ENCODE assay signal across 13 mouse cellular contexts in the genomic region with DNA sequence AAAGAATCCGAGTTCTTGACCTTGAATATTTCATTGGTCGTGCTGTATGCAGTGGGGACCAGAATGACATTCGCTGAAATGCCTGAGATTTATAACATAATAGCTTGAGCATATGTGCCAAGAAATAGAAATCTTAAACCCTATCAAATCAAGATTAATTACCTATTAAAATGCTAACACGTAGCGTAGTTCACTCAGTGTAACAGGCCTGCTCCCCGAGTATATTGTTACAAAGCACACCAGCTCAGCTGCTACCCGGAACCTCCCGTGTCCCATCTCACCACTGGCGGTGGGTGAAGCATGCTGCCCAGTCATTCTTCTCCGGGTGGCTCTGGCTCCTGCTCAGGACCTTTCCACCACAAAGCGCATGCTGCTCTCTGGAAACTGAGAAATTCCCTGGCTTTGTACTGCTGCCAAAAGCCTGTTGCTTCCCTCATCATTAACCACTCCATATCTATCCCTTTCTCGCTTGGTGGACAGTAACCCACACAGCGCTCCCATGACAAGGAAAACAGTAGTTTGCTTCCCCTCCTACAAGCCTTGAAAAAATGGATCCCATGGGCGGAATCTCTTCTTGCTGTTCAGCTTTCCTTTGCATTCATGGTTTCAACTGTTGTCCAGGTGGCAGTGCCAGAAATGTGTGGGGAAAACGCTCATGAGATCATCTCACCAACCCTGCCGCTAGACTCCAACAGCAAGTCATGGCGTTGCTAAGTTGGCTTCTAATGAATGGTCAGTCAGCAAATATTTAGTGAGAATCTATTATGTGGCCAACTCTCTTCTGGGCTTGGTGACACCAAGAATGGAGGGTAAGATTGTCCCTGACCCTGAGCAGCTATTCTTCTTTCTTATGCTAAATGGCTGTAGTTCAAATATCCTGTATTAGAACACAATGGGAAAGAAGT.
A peak's percentile ranks its signal among the peaks of the same experiment; 100 is the strongest.
DNase-seq lines count a peak whose midpoint lies in the region; ATAC-seq and TF ChIP-seq lines count a peak whose summit lies in the region.
"Had no signal": no experiment of that assay in that cellular context is flagged by ENCODE, and none has a peak within 500 bp of the region (broad histone marks: within the 10 kb centered on the region; RNA-seq: fewer than 3 reads in every experiment).

No protein-coding gene starts in this region.

- H3K9me3 ChIP-seq in kidney, embryonic 14.5 days (ENCODE audit: control insufficient read depth, low read length) = no peaks in the 10 kb centered on the region
- H3K9me3 ChIP-seq in midbrain, embryonic 11.5 days (ENCODE audit: control insufficient read depth, low read length) = no peaks in the 10 kb centered on the region
- H3K9me3 ChIP-seq in midbrain, embryonic 16.5 days (replicated peaks; ENCODE audit: control insufficient read depth, low read length, poor library complexity, severe bottlenecking) = no peaks in the 10 kb centered on the region
- H3K9me3 ChIP-seq in hindbrain, embryonic 12.5 days (replicated peaks) = no peaks in the 10 kb centered on the region
- no peaks in the 10 kb centered on the region for H3K9me3 ChIP-seq in neural tube, embryonic 12.5 days
- H3K9me3 ChIP-seq: liver, embryonic 13.5 days had no signal

- no peaks in the 10 kb centered on the region for H3K36me3 ChIP-seq in kidney, embryonic 14.5 days (ENCODE audit: control insufficient read depth, insufficient read depth, low read length)
- H3K36me3 ChIP-seq in kidney, adult 2 months (ENCODE audit: control insufficient read depth, insufficient read depth, low read length) = no peaks in the 10 kb centered on the region
- no peaks in the 10 kb centered on the region for H3K36me3 ChIP-seq in midbrain, embryonic 11.5 days (ENCODE audit: control insufficient read depth, insufficient read depth, low read length)
- no peaks in the 10 kb centered on the region for H3K36me3 ChIP-seq in midbrain, embryonic 16.5 days (ENCODE audit: control insufficient read depth, insufficient read depth, low read length)
- no peaks in the 10 kb centered on the region for H3K36me3 ChIP-seq in hindbrain, embryonic 12.5 days
- no peaks in the 10 kb centered on the region for H3K36me3 ChIP-seq in neural tube, embryonic 12.5 days
- no peaks in the 10 kb centered on the region for H3K36me3 ChIP-seq in thymus, adult 2 months (ENCODE audit: control insufficient read depth, insufficient read depth, low read length)
- H3K36me3 ChIP-seq: liver, embryonic 13.5 days had no signal

- no peak for DNase-seq in kidney, adult 2 months
- no peak for DNase-seq in midbrain, embryonic 11.5 days (ENCODE audit: low spot score, missing footprints)
- DNase-seq in thymus, adult 2 months = no peak
- DNase-seq: cerebellum, postnatal 36 days; heart, postnatal 10 days; kidney, adult 8-10 months; liver, embryonic 13.5 days had no signal

- no peaks in the 10 kb centered on the region for H3K27me3 ChIP-seq in kidney, embryonic 14.5 days (ENCODE audit: control insufficient read depth, insufficient read depth, low read length)
- H3K27me3 ChIP-seq in kidney, adult 2 months (replicated peaks; ENCODE audit: control insufficient read depth, insufficient read depth, low read length) = no peaks in the 10 kb centered on the region
- no peaks in the 10 kb centered on the region for H3K27me3 ChIP-seq in midbrain, embryonic 11.5 days (ENCODE audit: control insufficient read depth, insufficient read depth, low read length)
- H3K27me3 ChIP-seq in midbrain, embryonic 16.5 days (ENCODE audit: control insufficient read depth, insufficient read depth, low read depth, low read length) = no peaks in the 10 kb centered on the region
- H3K27me3 ChIP-seq in hindbrain, embryonic 12.5 days = no peaks in the 10 kb centered on the region
- no peaks in the 10 kb centered on the region; the same call in 1 of the 2 replicates for H3K27me3 ChIP-seq in neural tube, embryonic 12.5 days (replicated peaks)
- no peaks in the 10 kb centered on the region for H3K27me3 ChIP-seq in thymus, adult 2 months (ENCODE audit: control insufficient read depth, insufficient read depth, low read length)
- H3K27me3 ChIP-seq: CH12.LX; liver, embryonic 13.5 days had no signal

- TF ChIP-seq POLR2A in kidney, adult 2 months (IDR thresholded peaks at IDR 0.05; ENCODE audit: low read depth, low read length) = no peak
- TF ChIP-seq POLR2A in thymus, adult 2 months (IDR thresholded peaks at IDR 0.05; ENCODE audit: control insufficient read depth, extremely low read depth, insufficient read depth, low read length, poor library complexity) = no peak

- peak; percentile 84 for ATAC-seq in kidney, embryonic 14.5 days (ENCODE audit: low FRiP score, low TSS enrichment)
- ATAC-seq in midbrain, embryonic 11.5 days (ENCODE audit: low FRiP score) = no peak
- ATAC-seq in midbrain, embryonic 16.5 days = no peak
- ATAC-seq in hindbrain, embryonic 12.5 days (ENCODE audit: low FRiP score) = no peak
- ATAC-seq in neural tube, embryonic 12.5 days (ENCODE audit: low FRiP score, low read depth) = peak; percentile 63; the same call in 1 of the 2 replicates

- no peaks in the 10 kb centered on the region; the same call in 1 of the 2 replicates for H3K4me1 ChIP-seq in kidney, embryonic 14.5 days (ENCODE audit: control insufficient read depth, insufficient read depth, low read length)
- H3K4me1 ChIP-seq in kidney, adult 2 months (ENCODE audit: control insufficient read depth, insufficient read depth, low read length) = no peaks in the 10 kb centered on the region
- H3K4me1 ChIP-seq in midbrain, embryonic 11.5 days (ENCODE audit: control insufficient read depth, insufficient read depth, low read length) = peaks cover 3% of the 10 kb centered on the region; the same call in 1 of the 2 replicates
- H3K4me1 ChIP-seq in midbrain, embryonic 16.5 days (ENCODE audit: control insufficient read depth, insufficient read depth, low read length) = no peaks in the 10 kb centered on the region
- H3K4me1 ChIP-seq in hindbrain, embryonic 12.5 days = peaks cover 14% of the 10 kb centered on the region; the same call in 1 of the 2 replicates
- H3K4me1 ChIP-seq in neural tube, embryonic 12.5 days = peaks cover 23% of the 10 kb centered on the region
- H3K4me1 ChIP-seq in thymus, adult 2 months (replicated peaks; ENCODE audit: control insufficient read depth, insufficient read depth, low read length) = no peaks in the 10 kb centered on the region
- H3K4me1 ChIP-seq: liver, embryonic 13.5 days had no signal

- TF ChIP-seq CTCF in kidney, adult 2 months (conservative IDR thresholded peaks at IDR 0.05; ENCODE audit: insufficient read depth, insufficient read length, low read depth, low read length) = no peak
- no peak for TF ChIP-seq CTCF in thymus, adult 2 months (IDR thresholded peaks at IDR 0.05; ENCODE audit: borderline replicate concordance, control insufficient read depth, extremely low read depth, insufficient read depth, low read length, poor library complexity)

- H3K4me3 ChIP-seq in kidney, embryonic 14.5 days (ENCODE audit: low read length) = no peak overlapping the region
- H3K4me3 ChIP-seq in kidney, adult 2 months (ENCODE audit: insufficient read depth, low read depth, low read length) = no peak overlapping the region
- no peak overlapping the region for H3K4me3 ChIP-seq in midbrain, embryonic 11.5 days (ENCODE audit: low read depth, low read length)
- H3K4me3 ChIP-seq in midbrain, embryonic 16.5 days (ENCODE audit: low read depth, low read length) = no peak overlapping the region
- H3K4me3 ChIP-seq in hindbrain, embryonic 12.5 days = no peak overlapping the region
- no peak overlapping the region for H3K4me3 ChIP-seq in neural tube, embryonic 12.5 days
- no peak overlapping the region for H3K4me3 ChIP-seq in thymus, adult 2 months (ENCODE audit: control insufficient read depth, insufficient read depth, low read length)
- H3K4me3 ChIP-seq: left cerebral cortex, adult 2 months; liver, embryonic 13.5 days had no signal

- 35% methylated on average over 17 of the region's 17 CpGs for WGBS in kidney, embryonic 14.5 days
- WGBS in kidney, adult 2 months = 61% methylated on average over 17 of the region's 17 CpGs
- 88% methylated on average over 17 of the region's 17 CpGs for WGBS in midbrain, embryonic 11.5 days
- 74% methylated on average over 17 of the region's 17 CpGs for WGBS in midbrain, embryonic 16.5 days
- 50% methylated on average over 17 of the region's 17 CpGs for WGBS in hindbrain, embryonic 12.5 days
- 35% methylated on average over 17 of the region's 17 CpGs for WGBS in neural tube, embryonic 12.5 days
- WGBS in thymus, adult 2 months = 94% methylated on average over 17 of the region's 17 CpGs

- H3K27ac ChIP-seq in kidney, embryonic 14.5 days (ENCODE audit: low read depth, low read length) = peak overlapping the region; percentile 60
- H3K27ac ChIP-seq in kidney, adult 2 months (ENCODE audit: insufficient read depth, low read depth, low read length) = no peak overlapping the region
- peak overlapping the region; percentile 27; the same call in 1 of the 2 replicates for H3K27ac ChIP-seq in midbrain, embryonic 11.5 days (ENCODE audit: low read depth, low read length)
- no peak overlapping the region for H3K27ac ChIP-seq in midbrain, embryonic 16.5 days (ENCODE audit: low read length)
- H3K27ac ChIP-seq in hindbrain, embryonic 12.5 days = peak overlapping the region; percentile 40; the same call in 1 of the 2 replicates
- H3K27ac ChIP-seq in neural tube, embryonic 12.5 days = peak overlapping the region; percentile 7; the same call in 1 of the 2 replicates
- no peak overlapping the region for H3K27ac ChIP-seq in thymus, adult 2 months (ENCODE audit: control insufficient read depth, insufficient read depth, low read length)
- H3K27ac ChIP-seq: left cerebral cortex, adult 2 months; liver, embryonic 13.5 days had no signal

- no peak overlapping the region for H3K9ac ChIP-seq in kidney, embryonic 14.5 days (ENCODE audit: low read depth, low read length)
- H3K9ac ChIP-seq in midbrain, embryonic 11.5 days (ENCODE audit: low read length) = no peak overlapping the region
- no peak overlapping the region for H3K9ac ChIP-seq in midbrain, embryonic 16.5 days (ENCODE audit: low read depth, low read length)
- H3K9ac ChIP-seq in hindbrain, embryonic 12.5 days = no peak overlapping the region
- no peak overlapping the region for H3K9ac ChIP-seq in neural tube, embryonic 12.5 days
- H3K9ac ChIP-seq: liver, embryonic 13.5 days had no signal

- no peak overlapping the region for H3K4me2 ChIP-seq in kidney, embryonic 14.5 days (replicated peaks; ENCODE audit: low read depth, low read length)
- no peak overlapping the region for H3K4me2 ChIP-seq in midbrain, embryonic 11.5 days
- H3K4me2 ChIP-seq in midbrain, embryonic 16.5 days (ENCODE audit: low read length) = no peak overlapping the region
- no peak overlapping the region for H3K4me2 ChIP-seq in hindbrain, embryonic 12.5 days (replicated peaks)
- peak overlapping the region; percentile 12; the same call in 1 of the 2 replicates for H3K4me2 ChIP-seq in neural tube, embryonic 12.5 days (replicated peaks)
- H3K4me2 ChIP-seq: liver, embryonic 13.5 days had no signal

Comparison
In these comparisons a context has a peak if more than half of its experiments do, and no peak if none do; other contexts are left out.
1. H3K27ac ChIP-seq: peak in kidney, embryonic 14.5 days (single experiment), midbrain, embryonic 11.5 days (single experiment), hindbrain, embryonic 12.5 days (single experiment) and neural tube, embryonic 12.5 days (single experiment); none in kidney, adult 2 months (single experiment), midbrain, embryonic 16.5 days (single experiment) and thymus, adult 2 months (single experiment).
2. ATAC-seq: peak in kidney, embryonic 14.5 days (single experiment) and neural tube, embryonic 12.5 days (single experiment); none in midbrain, embryonic 11.5 days (single experiment), midbrain, embryonic 16.5 days (single experiment) and hindbrain, embryonic 12.5 days (single experiment).